Mouse (Mus musculus) erythroblast, embryonic 14.5 days (primary cell): ENCODE results near the gene Rin3.

ENCODE experiments used
- GATA1 ChIP-seq: IDR thresholded peaks from 2 replicates; pipeline ENCODE4 v1.6.1; 2012; ENCODE audit warnings: low read length, inconsistent platforms, mixed read lengths
- TAL1 ChIP-seq: IDR thresholded peaks from 3 replicates; pipeline ENCODE4 v1.6.1; 2012; ENCODE audit warnings: low read length, inconsistent platforms, mixed read lengths

DNA sequence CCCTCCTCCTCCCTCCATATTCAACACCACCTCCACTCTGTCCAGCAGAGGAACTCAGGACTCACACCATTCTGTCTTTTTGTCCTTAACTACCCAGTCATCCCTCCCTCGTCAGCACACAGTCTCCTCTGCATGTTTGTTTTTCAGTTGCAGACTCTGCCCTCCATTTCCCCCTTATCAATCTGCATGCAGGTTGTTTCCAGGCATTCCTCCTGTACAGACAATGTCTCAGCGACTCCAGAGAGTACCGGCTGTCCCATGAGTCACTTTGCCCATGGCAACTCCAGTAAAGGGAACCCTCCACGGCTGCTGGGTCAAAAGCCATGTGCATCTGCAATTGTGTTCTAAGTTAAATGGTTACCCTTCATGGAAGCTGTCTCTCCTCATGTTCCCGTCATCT, 16.4 kb downstream of the Rin3 start:
- TF ChIP-seq TAL1 (no peak), GATA1 (no peak)
